Mouse (Mus musculus): ENCODE data around the gene Ide.

Gene Ide

DNA sequence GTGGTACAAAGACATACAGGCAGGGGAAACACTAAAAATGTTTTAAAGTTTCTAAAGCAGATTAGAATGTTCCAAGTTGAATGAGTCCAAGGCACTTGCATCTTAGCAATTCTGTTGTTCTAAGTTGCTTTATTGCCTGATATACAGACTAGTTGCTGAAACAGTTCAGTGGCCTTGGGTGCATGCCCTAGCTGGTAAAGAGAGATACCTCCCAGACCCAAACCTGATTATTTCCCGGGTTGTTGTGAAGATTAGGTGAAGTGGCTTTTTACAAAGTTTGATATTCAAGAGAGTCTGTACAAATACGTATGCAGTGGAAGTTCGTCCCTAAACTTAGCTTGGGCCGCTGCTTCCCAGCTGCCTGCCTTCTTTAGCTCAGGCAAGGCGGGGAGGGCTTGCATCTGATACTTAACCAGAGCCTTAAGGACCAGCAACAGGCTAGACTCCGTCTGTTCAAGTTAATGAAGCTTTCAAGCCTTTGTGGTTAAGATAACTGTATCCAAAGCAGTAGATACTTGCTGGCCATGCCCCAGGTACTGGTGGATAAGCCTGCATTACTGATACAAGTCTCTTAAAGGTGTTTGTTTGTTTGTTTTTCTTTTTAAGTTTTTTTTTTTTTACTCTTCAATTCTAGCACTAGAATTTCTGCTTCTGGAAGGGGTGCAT, 112.3 kb downstream of the Ide start:
- in situ Hi-C loops (cut with MboI; ENCODE audit: low sequenced_read_pairs): no loop called here

Measured in CH12F3 (cell line).